Mouse (Mus musculus): ENCODE results near the gene Whrn.

Whrn gene

GRCm38 (mm10) chr4:63384262-63384661 lies 111.5 kb downstream of the Whrn start:
- in situ Hi-C loops (cut with MboI), result no loop called here

GRCm38 (mm10) chr4:63383474-63383873 lies 112.3 kb downstream of the Whrn start:
- in situ Hi-C loops (cut with MboI), result no loop called here

DNA sequence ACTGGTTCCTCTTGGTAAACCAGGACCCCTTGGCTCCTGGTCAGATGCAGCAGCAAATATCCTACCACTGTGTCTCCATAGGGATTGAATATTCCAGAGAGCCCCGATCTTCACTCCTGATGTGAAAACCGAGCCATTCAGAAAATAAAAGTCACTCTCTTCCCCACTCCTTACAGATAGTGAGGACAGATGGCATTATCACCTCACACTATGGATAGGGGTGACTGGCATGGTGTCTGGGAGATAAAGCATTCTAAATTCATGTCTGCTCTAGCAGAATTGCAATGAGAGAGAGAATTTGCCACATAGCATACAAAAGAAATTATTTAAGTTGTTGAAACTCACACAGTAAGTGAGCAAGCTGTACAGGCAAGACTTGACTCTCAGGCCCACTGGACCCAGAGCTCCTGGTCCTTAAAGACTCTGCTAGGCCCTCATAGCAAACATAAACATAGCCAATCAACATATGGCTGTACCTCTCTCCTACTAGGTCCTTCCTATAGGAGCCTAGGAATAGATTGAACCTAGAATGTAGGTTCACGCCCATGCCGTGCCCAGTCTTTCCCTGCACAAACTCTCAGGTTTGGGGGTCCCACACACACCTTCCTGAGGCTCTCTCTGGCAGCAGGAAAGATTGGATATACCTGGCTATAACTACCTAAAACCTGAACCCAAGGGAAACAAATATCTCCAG lies 113.0 kb downstream of the Whrn start:
- in situ Hi-C loops (cut with MboI), result no loop called here

GRCm38 (mm10) chr4:63377483-63377882 lies 118.3 kb downstream of the Whrn start:
- in situ Hi-C loops (cut with MboI), result no loop called here

- in situ Hi-C loops (cut with MboI), result no loop called here
Observed at GRCm38 (mm10) chr4:63375367-63375766, 120.4 kb downstream of the Whrn start.

- in situ Hi-C loops (cut with MboI), result no loop called here
Observed at GRCm38 (mm10) chr4:63374331-63374730, 121.5 kb downstream of the Whrn start.

GRCm38 (mm10) chr4:63373404-63373803 lies 122.4 kb downstream of the Whrn start:
- in situ Hi-C loops (cut with MboI), result no loop called here

- in situ Hi-C loops (cut with MboI), result no loop called here
Observed at GRCm38 (mm10) chr4:63371890-63372289, 123.9 kb downstream of the Whrn start.

DNA sequence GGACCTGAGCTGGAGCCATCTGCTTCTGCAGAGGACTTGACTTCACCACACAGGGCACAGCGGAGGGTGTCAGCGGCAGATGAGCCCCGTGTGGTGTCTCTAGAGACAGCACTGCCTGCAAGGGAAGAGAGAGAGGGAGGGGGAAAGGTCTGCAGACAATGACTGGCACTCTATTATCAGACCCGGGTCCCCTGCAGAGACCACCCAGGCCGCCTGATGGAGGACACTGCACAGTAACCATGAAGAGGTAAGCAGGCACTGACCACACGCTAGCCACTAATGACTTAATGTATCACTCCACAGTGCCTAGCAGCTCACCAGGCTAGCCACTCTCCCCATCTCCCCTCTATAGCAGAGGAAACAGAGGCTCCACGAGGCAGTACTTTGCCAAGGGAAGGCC lies 124.9 kb downstream of the Whrn start:
- in situ Hi-C loops (cut with MboI), result no loop called here

DNA sequence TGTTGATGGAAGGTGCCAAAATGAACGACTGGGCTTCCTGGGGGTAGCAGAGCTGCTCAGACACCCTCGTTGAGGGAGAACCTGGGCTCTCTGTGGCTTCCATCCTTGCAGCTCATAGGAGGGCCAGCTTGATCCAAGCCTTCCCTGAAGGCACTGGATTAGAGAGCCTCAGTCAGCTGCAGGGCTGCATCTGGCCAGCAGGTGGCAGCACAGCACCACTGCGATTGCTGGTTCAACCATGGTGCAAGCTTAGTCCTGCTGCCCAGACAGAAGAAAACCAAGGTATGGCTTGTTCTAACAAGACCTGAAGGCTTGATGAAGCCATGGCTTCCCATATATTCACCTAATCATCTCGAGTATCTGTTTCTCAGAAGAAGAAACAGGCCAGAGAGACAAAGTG lies 127.2 kb downstream of the Whrn start:
- in situ Hi-C loops (cut with MboI), result loop anchor here (5.0 kb wide), 1 partner anchor 34 kb away; the partner anchor contains the start of gene Akna
